Mouse (Mus musculus) spleen, embryonic (tissue): ENCODE results near the gene Hpf1.

ENCODE experiments used
- CTCF ChIA-PET: fragments of 350-600 bp; sonication (Branson Sonifier 250); formaldehyde crosslinking; loops from one replicate; lab custom pipeline; 2022; lab: Charles Lee

The Hpf1 gene

GRCm38 (mm10) chr8:60889843-60890519 is at the start of gene Hpf1:
Hpf1 (plus strand) TSS chr8:60890418.
- CTCF ChIA-PET, result interaction anchor here (0.6 to 1.1 kb wide), 3 partner anchors 46 to 397 kb away, joined by 4 to 13 read pairs (median 8); no protein-coding TSS in a partner anchor

DNA sequence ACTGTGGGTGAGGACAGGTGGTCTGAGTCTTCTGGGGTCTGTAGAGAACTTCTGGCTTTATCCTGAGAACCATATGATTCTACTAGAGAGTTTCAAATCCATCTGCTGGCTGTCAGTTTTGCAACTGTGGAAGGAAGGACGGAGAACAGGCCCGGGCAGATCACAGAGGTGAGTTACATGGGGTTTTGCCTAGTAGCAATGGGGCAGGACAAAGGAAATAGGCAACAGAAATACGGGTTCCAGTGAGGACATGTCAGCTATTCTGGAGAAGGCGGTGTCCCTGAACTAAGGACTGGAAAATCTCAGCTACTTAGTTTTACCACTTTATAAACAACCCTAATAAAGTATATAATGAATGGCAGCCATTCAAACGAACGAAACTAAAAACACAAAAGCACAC is 47.8 kb upstream of the Hpf1 start:
- CTCF ChIA-PET, result no interaction called here

GRCm38 (mm10) chr8:60857559-60857958 is 32.7 kb upstream of the Hpf1 start:
- CTCF ChIA-PET, result no interaction called here

DNA sequence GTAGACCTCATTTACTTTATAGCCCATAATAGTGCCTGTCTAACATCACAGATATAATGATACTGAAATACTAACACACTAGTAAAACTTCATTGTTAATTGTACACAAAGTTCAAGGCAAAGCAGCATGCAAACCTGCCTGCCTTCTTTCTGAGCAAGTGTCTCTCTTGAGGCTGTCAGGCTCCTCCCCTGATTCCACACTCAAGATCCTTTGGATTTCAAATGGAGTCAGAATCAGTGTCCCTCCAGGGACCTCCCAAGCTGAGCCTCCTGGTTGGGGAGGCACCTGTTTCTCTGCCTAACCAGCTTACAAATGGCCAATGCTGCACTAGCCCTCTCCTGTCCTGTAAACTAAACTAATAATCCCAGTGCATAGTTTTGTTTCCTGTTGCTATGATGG is 32.1 kb upstream of the Hpf1 start:
- CTCF ChIA-PET, result interaction anchor here (0.8 kb wide), 1 partner anchor 84 kb away, joined by 8 read pairs; no protein-coding TSS in a partner anchor

DNA sequence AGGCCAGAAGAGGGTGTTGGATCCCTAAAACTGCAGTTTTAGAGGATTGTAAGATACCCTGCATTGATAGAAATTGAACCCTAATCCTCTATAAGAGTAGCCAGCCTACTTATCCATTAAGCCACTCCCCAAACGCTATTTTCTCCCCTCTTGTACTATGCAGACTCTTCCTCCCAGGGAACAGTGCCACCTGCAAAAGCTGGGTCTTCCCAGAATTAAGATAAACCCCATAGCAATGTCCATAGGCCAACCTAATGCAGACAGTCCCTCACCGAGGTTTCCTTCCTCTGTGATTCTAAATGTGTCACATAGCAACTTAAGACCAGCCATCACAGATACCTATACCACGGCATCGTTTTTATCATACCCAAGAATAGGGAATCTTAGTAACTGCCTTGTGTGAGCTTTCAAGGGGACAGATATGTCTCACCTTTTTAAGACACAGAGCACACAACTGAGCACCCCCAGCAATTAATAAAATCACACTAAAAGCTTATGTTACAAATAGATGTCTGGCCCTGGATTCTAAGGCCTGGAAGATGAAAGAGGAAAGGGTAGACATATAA is 31.2 kb upstream of the Hpf1 start:
- CTCF ChIA-PET, result interaction anchor here (0.8 kb wide), 1 partner anchor 83 kb away, joined by 8 read pairs; no protein-coding TSS in a partner anchor

GRCm38 (mm10) chr8:60859605-60860004 is 30.6 kb upstream of the Hpf1 start:
- CTCF ChIA-PET, result no interaction called here

GRCm38 (mm10) chr8:60860749-60861148 is 29.5 kb upstream of the Hpf1 start:
- CTCF ChIA-PET, result no interaction called here

- CTCF ChIA-PET, result no interaction called here
Observed at GRCm38 (mm10) chr8:60861783-60862182, 28.4 kb upstream of the Hpf1 start.

DNA sequence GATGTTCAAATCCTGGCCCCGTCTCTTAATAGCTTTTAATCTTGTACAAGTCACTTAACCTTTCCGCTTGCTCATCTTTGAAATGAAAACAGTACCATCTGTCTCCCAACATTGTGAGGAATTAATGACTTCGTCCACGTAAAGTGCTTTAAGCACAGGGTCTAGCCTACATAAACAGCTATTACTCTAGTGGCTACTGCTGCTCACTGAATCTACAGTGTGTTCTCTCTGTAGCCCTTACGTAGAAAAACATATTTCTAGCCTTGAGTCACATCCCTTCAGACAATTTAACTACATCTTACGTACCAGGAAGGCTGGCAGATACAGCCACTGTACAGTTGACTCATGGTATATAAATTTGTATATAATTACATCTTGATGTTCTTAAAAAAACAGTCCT is 25.3 kb upstream of the Hpf1 start:
- CTCF ChIA-PET, result no interaction called here

DNA sequence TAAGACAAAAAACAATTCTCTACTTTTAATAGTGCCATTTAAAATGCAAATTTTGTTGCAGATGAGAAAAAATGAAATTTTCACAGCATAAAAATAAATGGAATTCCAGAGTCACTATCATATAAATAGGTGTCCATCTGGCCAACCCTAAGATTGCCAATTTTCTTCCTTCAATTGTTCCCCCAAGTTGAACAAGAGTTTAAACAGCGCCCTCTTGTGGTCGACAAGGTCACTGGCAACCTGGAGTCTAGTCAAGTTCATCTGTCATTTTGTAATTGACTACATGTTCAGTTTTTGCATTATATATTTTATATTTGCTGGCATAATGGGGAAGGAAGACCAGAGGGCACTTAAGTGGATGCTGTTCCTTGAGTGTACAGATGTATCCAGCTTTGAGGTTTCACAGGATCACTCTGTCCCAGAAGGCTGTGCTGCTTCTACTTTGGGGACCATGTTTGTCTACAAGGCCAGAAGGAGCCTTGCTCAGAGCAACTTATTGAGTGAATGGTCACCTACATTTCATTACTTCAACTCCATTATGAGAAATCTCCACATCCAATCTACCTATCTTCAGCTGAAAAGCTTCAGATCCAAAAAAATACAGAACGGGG is 24.6 kb upstream of the Hpf1 start:
- CTCF ChIA-PET, result no interaction called here

GRCm38 (mm10) chr8:60867468-60868115 is 22.6 kb upstream of the Hpf1 start:
- CTCF ChIA-PET, result interaction anchor here (0.5 to 0.7 kb wide), 2 partner anchors 93 to 158 kb away, joined by 7 to 9 read pairs; no protein-coding TSS in a partner anchor

DNA sequence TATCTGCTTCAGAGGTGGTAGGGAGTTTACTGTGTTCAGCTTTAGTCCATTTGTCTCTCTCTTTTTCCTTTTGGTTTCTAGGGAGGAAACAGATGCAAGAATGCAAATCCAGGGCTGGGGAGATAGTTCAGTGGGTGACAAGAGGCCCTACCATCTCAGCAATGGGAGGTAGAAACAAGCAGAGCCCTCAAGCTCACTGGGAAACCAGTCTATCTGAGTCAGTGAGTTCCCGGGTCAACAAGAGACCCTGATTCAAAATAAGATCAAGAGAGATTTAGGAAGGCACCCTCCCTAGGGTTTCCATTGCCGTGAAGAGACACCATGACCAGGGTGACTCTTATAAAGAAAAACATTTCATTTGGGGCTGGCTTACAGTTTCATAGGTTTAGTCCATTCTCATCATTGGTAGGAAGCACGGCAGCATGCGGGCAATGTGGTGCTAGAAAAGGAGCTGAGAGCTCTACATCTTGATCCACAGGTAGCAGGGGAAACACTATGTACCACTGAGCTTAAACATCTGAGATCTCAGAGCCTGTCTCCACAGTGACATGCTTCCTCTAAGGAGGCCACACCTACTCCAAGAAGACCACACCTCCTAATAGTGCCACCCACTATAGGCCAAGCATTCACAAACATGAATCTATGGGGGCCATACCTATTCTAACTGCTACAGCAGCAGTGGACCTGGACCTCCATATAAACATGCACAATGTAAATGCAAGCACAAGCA is 21.8 kb upstream of the Hpf1 start:
- CTCF ChIA-PET, result interaction anchor here (0.7 kb wide), 1 partner anchor 157 kb away, joined by 7 read pairs; no protein-coding TSS in a partner anchor

DNA sequence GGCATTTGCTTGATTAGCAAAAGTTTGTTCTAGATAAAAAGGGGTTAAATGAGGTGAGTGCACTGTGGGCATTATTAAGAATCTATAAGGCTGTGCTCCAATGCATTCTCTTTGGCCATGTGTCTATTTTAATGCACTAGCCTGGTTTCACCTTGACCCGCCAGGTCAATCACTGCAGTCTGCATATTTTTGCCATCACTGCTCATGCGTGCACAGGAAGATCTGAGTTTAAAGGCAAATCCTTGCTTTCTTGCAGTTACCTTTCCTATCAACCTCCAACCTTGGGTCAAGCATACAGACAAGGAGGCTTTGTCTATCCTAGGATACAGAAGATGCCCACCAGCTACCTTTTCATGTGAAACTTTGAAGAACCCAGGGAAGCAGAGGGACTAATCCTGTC is 20.5 kb upstream of the Hpf1 start:
- CTCF ChIA-PET, result no interaction called here

DNA sequence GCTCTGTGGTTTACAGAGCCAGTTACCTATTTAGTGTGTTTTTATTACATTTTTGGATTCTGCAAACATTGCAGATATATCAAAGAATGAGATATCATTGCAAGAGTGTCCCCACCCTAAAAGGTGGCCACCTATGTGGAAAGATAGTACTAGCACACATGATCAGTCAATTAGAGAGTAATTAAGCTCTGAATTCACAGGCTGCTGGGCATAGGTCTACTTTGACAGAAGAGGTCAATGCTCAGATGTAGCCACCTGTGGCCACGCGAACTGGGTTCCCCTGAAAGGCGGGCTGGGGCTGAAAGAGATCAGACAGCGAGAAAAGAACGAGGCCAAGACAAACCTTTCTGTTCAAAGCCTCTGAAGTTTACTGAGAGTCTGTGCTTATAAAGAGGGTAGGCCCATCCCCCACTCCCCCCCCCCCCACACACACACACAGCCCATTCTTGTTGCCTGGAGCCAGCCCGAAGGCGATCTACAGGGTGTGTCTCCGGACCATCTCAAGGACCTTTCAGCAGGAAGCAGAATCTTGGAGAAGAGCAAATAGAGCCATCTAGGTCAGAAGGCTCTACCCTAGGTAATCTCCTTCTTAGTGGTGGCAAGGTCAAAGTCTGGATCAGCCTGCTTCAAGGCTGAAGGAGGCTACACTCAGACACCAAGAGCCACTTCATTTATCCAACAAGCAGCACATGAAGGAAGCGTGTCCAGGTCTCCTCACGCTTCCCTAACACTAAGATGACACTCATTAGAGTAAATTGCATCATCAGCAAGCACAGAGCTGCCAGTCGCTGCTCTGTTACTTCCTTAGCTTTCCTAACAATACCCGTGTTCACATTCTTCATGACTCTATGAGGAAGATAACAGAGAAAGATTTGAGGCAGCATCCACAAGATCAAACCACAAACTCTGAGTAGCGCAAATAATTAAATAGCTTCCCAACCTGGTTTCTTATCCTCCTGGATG is 19.7 kb upstream of the Hpf1 start:
- CTCF ChIA-PET, result no interaction called here

- CTCF ChIA-PET, result no interaction called here
Observed at GRCm38 (mm10) chr8:60878617-60879016, 11.6 kb upstream of the Hpf1 start.

DNA sequence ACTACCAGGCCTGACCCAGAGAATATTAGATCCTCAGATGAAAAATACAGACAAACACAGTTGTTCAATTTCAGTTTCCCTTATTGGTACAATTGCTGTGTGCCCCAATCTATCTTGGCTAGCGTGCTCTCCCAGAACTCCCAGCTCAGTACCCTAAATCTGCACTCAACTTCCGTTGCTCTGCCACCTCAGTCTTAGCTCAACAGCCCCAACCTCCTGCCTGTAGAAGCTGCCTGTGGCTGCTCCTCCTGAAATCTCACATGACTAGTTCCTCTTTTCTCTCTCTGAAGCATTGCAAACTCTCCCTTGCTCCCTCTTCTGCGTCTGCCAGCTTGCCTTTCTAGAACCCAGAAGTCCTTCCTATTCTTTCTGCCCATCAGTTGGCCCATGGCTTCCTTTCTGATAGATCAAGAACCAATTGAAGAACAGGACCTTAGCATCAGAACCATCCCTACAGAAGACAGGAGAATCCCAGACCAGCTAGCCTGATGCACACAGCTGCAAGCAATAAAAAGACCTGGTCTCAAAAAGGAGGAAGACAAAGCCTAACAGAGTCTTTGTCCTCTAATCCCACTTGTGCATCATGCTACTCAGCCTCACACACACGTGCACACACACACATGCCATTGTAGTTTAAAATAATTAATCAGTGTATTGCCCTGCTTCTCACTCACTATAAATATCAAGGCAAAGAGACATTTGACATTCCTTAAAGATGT is 6.6 kb upstream of the Hpf1 start:
- CTCF ChIA-PET, result no interaction called here

DNA sequence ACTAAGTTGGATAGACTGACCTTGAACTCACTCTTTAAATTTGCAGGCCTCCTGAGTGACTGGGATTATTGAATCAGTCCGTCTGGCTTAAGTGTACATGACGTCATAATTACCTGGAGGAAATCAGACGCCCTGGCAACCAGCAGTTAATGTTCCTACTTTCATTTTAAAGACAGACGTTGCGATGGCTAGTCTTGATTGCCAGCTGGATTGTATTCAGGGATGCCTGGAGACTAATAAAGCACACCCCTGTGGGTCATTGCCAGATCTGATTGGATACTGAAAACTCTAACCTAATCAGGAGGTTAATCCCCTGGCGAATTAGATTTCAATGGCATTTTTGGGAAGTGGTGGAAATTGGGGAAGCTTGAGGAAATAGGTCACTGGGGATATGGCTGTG is 3.5 kb upstream of the Hpf1 start:
- CTCF ChIA-PET, result no interaction called here

- CTCF ChIA-PET, result interaction anchor here (1.1 kb wide), 1 partner anchor 47 kb away, joined by 4 read pairs; no protein-coding TSS in a partner anchor
Observed at GRCm38 (mm10) chr8:60889131-60889842, 931 bp upstream of the Hpf1 start.

DNA sequence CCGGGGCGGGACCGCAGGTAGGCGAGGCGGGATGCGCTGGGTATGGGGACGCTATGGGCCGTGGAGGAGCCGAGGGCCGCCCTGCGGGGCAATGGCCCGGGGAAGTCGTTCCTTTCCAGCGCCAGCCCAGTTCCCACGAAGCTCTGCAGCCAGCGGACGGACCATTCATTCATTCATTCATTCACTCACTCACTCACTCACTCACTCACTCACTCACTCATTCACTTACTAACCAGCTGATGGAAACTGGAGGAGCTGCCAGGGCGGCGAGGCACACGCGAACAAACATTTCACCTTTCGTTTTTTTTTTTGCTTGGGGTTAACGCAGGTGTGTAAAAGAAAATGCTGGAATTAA is 279 bp downstream of the Hpf1 start:
- CTCF ChIA-PET, result interaction anchor here (0.6 to 1.1 kb wide), 3 partner anchors 45 to 396 kb away, joined by 4 to 13 read pairs (median 8); no protein-coding TSS in a partner anchor
